Mouse (Mus musculus) liver, embryonic 14 days (tissue): ENCODE measurements around the gene Kif14. TPM values are rescaled to one million over a fixed set of nuclear protein-coding genes. Genes with fewer than 3 reads are reported as not detected.

Experiments
- polyA plus RNA-seq: library from polyadenylated mRNA; depleted of rRNA; stranded (reverse); fragments of >200 nt; gene quantifications from 2 replicates; pipeline ENCODE4 v1.2.3, GENCODE M21; 2012; rRNA removed

The Kif14 gene
- 5.2 and 5.7 TPM in 2 replicates for polyA plus RNA-seq

DNA sequence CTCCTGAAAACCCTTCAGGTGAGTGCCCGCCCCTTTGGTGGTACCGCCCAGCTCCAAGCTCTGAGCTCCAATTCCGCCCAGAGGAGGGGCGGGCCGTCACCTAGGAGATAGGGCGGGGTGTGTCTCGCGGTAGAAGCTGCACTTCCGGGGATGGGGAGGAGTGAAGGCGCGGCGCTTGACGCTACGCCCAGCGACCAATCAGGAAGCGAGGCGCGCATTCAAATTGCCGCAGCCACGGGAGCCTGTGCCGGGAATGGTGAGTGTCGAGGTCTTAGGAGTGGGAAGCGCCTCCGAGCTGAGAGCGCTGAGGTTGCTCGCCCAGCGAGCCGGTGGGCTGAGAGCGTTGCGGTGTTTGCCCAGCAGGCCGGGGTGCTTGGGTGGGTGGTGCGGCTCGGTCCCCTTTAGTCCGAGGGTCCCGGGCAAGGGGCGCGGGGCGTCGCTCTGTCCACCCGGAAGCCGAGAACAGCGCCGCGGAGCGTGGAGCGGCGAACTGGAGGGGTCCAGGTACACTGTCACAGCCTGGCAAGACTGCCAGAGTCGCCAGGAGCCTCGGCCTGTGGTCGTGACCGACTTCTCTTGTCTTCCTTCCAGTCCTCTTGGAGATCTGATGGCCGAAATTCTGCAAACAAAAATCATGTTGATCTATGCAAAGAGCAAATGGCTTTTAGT is at the start of gene Kif14:
Kif14 (plus strand) TSS at position 201 of the 669 bp plus-strand sequence.

Other genes starting within 250 kb of the Kif14 start
- 0.15 and 0.17 TPM in 2 replicates for gene Inava, start 232.1 kb upstream of the Kif14 start, polyA plus RNA-seq
- 0.03 TPM in 1 of 2 replicates, not detected in the other for gene Gpr25, start 205.5 kb upstream of the Kif14 start, polyA plus RNA-seq
- 9.8 and 10.6 TPM in 2 replicates for gene Camsap2, start 120.2 kb upstream of the Kif14 start, polyA plus RNA-seq
- gene Ddx59, start 51.1 kb upstream of the Kif14 start, polyA plus RNA-seq: 4.0 TPM in 2 replicates
- 2.9 and 3.6 TPM in 2 replicates for gene Zfp281, start 158.6 kb downstream of the Kif14 start, polyA plus RNA-seq